Mouse (Mus musculus) liver, embryonic 13.5 days (tissue): ENCODE results near the gene Pkhd1. TPM values are rescaled to one million over a fixed set of nuclear protein-coding genes. Genes with fewer than 3 reads are reported as not detected.

Source experiments
- ATAC-seq: fragments of 200-750 bp; cut with Nextera tagmentation; 2 replicates; pipeline ENCODE4 v1.8.0; 2017; ENCODE audit warnings: low read depth, mild to moderate bottlenecking, moderate number of reproducible peaks, moderate library complexity
- DNase-seq: peaks from one replicate; pipeline ENCODE4 v3.0.0; 2022
- H3K27ac ChIP-seq: fragments of 300-500 bp; sonication (generic); 2 replicates; pipeline ENCODE4 v1.5.1; 2015; ENCODE audit warnings: moderate library complexity, mild to moderate bottlenecking, inconsistent platforms
- H3K27me3 ChIP-seq: fragments of 300-500 bp; sonication (generic); 2 replicates; pipeline ENCODE4 v1.6.1; 2015; ENCODE audit warnings: mild to moderate bottlenecking, inconsistent platforms
- H3K36me3 ChIP-seq: fragments of 300-500 bp; sonication (generic); 2 replicates; pipeline ENCODE4 v1.6.1; 2015; ENCODE audit warnings: mild to moderate bottlenecking, inconsistent platforms
- H3K4me1 ChIP-seq: fragments of 300-500 bp; sonication (generic); replicated peaks from 2 replicates; pipeline ENCODE4 v1.6.1; 2015; ENCODE audit warnings: inconsistent platforms
- H3K4me2 ChIP-seq: fragments of 300-500 bp; sonication (generic); 2 replicates; pipeline ENCODE4 v1.6.1; 2015; ENCODE audit warnings: inconsistent platforms, mild to moderate bottlenecking, moderate library complexity
- H3K4me3 ChIP-seq: fragments of 300-500 bp; sonication (generic); replicated peaks from 2 replicates; pipeline ENCODE4 v1.5.1; 2015; ENCODE audit warnings: mild to moderate bottlenecking, inconsistent platforms
- H3K9ac ChIP-seq: fragments of 300-500 bp; sonication (generic); 2 replicates; pipeline ENCODE4 v1.6.1; 2015; ENCODE audit warnings: mild to moderate bottlenecking, inconsistent platforms
- H3K9me3 ChIP-seq: fragments of 300-500 bp; sonication (generic); replicated peaks from 2 replicates; pipeline ENCODE4 v1.6.1; 2016; ENCODE audit warnings: inconsistent platforms
- WGBS: fragments of 180-500 bp; shearing (Covaris S2); methylation state at CpG from one replicate; pipeline ENCODE4 v1.1.7; 2015; ENCODE audit not compliant: insufficient replicate concordance; 5-methylcytosine and 5-hydroxymethylcytosine counted together
- polyA plus RNA-seq: library from polyadenylated mRNA; unstranded; fragments of >200 nt; fragmentation: Nextera tagmentation; extraction: Ambion mirVana; gene quantifications from 2 replicates; pipeline ENCODE4 v1.2.1, GENCODE M21; 2015

The Pkhd1 gene
- polyA plus RNA-seq, 1 experiment from 2014 or later = 0.10 TPM

GRCm38 (mm10) chr1:20612643-20613042 is 5.2 kb downstream of the Pkhd1 start:
- Histone ChIP-seq H3K27ac (no peak overlapping the region), H3K4me1 (no peaks in the 10 kb centered on the region), H3K9me3 (no peaks in the 10 kb centered on the region), H3K27me3 (no peaks in the 10 kb centered on the region), H3K4me2 (no peak overlapping the region), H3K36me3 (no peaks in the 10 kb centered on the region), H3K4me3 (no peak overlapping the region), H3K9ac (no peak overlapping the region)
- WGBS = 25% methylated on average over 7 of the region's 7 CpGs
- ATAC-seq (no peak), DNase-seq (no peak)

DNA sequence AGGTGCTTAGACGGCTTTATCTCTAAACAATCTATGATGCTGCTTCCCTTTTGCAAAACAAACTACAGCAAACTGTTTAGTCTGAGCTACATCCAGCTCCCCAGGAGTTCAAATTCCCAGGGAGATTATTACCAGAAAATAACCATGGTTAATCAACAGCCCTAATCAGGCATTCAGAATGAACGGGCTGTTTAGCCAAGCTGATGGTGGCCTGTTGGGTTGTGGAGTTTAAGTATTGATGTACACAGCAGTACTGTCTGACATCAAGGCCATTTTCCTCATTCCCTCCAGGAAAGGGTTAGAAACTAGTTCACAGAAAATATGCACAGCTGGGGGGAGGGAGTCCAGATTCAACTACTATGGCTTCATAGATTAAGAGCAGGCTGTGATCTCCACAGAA is 12.4 kb downstream of the Pkhd1 start:
- H3K27ac ChIP-seq = no peak overlapping the region
- H3K4me2 ChIP-seq = no peak overlapping the region
- DNase-seq (no peak), ATAC-seq (no peak)
- no peaks in the 10 kb centered on the region for H3K36me3 ChIP-seq
- no peaks in the 10 kb centered on the region for H3K27me3 ChIP-seq
- no peak overlapping the region for H3K9ac ChIP-seq
- H3K4me3 ChIP-seq = no peak overlapping the region
- no peaks in the 10 kb centered on the region for H3K9me3 ChIP-seq
- H3K4me1 ChIP-seq = no peaks in the 10 kb centered on the region
- WGBS = 66% methylated on average over 2 of the region's 2 CpGs

DNA sequence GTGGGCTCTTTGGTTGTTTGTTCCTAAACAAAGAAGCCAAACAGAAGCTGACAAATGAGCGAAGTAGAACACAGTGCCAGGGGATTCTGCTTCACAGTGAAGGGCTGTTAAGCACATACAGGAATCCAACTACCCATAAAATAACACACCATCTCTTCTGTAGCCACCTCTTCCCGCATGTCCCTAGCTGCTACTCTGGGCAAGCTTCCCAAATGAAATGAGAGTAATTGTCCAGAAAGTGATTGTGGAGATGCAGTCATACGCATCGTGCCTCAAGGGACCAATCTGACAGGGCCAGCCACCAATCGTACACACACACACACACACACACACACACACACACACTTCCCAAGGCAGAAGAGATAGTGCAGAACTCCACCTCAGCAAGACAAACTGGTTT is 27.4 kb downstream of the Pkhd1 start:
- Histone ChIP-seq H3K4me2 (no peak overlapping the region), H3K27me3 (no peaks in the 10 kb centered on the region), H3K4me3 (no peak overlapping the region), H3K4me1 (no peaks in the 10 kb centered on the region), H3K36me3 (no peaks in the 10 kb centered on the region), H3K9me3 (no peaks in the 10 kb centered on the region), H3K27ac (no peak overlapping the region), H3K9ac (no peak overlapping the region)
- 61% methylated on average over 5 of the region's 5 CpGs for WGBS
- ATAC-seq (no peak), DNase-seq (no peak)

DNA sequence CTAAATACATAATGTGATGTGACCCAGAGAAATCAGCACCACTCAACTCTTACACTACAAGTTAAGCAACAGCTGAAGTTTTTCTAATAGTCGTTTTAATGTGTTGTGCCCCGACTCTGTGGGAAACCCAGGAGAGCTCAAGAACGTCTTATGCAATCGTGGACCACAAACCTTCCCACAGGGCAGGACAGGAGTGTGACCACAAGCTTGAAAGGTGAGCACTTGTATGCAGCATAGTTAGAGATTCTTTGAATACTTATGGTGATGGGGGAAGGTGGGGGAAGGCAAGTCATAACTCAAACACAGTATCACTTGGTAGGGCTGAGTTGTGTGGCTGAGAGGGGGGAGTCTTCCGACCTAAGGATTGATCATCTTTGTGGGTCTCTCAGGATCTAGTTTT is 46.4 kb downstream of the Pkhd1 start:
- ATAC-seq (no peak), DNase-seq (no peak)
- Histone ChIP-seq H3K4me1 (no peaks in the 10 kb centered on the region), H3K27me3 (no peaks in the 10 kb centered on the region), H3K4me2 (no peak overlapping the region), H3K9me3 (no peaks in the 10 kb centered on the region), H3K4me3 (no peak overlapping the region), H3K27ac (no peak overlapping the region), H3K9ac (no peak overlapping the region), H3K36me3 (no peaks in the 10 kb centered on the region)
- 62% methylated on average over 5 of the region's 5 CpGs for WGBS

DNA sequence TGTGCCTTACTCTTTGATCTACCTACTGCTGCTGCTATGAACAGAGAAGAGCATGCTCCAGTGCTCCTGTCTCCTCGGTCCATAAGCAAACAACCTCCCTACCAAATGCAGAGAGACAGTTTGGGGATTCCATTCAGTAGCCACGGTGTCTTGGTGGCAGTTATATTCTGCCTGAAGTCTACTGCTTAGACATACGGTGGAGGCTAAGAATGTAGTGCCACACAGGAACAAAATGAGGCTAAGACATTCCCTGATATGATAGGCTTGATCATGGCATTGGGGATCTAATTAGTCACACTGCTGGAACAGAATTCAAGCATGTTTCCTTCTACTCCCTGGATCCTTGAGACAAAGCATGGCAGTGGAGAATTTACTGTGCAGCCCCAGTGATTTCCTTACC is 48.4 kb downstream of the Pkhd1 start:
- Histone ChIP-seq H3K9me3 (no peaks in the 10 kb centered on the region), H3K27me3 (no peaks in the 10 kb centered on the region), H3K4me3 (no peak overlapping the region), H3K9ac (no peak overlapping the region), H3K4me1 (no peaks in the 10 kb centered on the region), H3K4me2 (no peak overlapping the region), H3K27ac (no peak overlapping the region), H3K36me3 (no peaks in the 10 kb centered on the region)
- ATAC-seq (no peak), DNase-seq (no peak)
- WGBS = 43% methylated on average over 3 of the region's 3 CpGs

DNA sequence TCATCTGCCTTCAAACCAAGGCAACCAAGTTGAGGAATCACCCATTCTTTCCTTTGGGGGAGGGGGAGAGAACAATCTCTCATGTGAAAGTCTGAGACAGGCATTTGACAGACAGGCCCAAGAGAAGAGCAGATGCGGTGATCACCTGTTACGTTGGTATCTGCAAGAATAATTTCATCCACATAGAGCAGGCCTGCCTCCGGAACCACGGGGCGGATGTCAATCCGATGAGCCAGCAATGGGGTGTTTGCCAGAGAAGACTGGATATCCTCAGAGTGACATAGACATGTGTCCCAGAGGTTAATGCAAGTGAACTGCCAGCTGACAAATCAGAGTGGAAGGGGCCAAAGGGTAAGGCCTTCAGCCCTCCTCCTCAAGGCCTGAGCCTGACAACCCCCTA is 59.4 kb downstream of the Pkhd1 start:
- DNase-seq (no peak), ATAC-seq (no peak)
- no peaks in the 10 kb centered on the region for H3K9me3 ChIP-seq
- H3K4me2 ChIP-seq = no peak overlapping the region
- no peaks in the 10 kb centered on the region for H3K4me1 ChIP-seq
- no peak overlapping the region for H3K4me3 ChIP-seq
- no peaks in the 10 kb centered on the region for H3K36me3 ChIP-seq
- H3K9ac ChIP-seq = no peak overlapping the region
- H3K27ac ChIP-seq = no peak overlapping the region
- 70% methylated on average over 6 of the region's 6 CpGs for WGBS
- H3K27me3 ChIP-seq = no peaks in the 10 kb centered on the region

- no peak overlapping the region for H3K4me2 ChIP-seq
- H3K4me3 ChIP-seq = no peak overlapping the region
- no peak for ATAC-seq
- H3K9me3 ChIP-seq = no peaks in the 10 kb centered on the region
- no peaks in the 10 kb centered on the region for H3K36me3 ChIP-seq
- H3K9ac ChIP-seq = no peak overlapping the region
- H3K4me1 ChIP-seq = no peaks in the 10 kb centered on the region
- 21% methylated on average over 6 of the region's 6 CpGs for WGBS
- H3K27ac ChIP-seq = no peak overlapping the region
- no peak for DNase-seq
- no peaks in the 10 kb centered on the region for H3K27me3 ChIP-seq
Observed at GRCm38 (mm10) chr1:20554398-20554797, 63.5 kb downstream of the Pkhd1 start.

GRCm38 (mm10) chr1:20551334-20551733 is 66.5 kb downstream of the Pkhd1 start:
- Histone ChIP-seq H3K36me3 (no peaks in the 10 kb centered on the region), H3K9ac (no peak overlapping the region), H3K27me3 (no peaks in the 10 kb centered on the region), H3K4me1 (no peaks in the 10 kb centered on the region), H3K27ac (no peak overlapping the region), H3K4me2 (no peak overlapping the region), H3K4me3 (no peak overlapping the region), H3K9me3 (no peaks in the 10 kb centered on the region)
- DNase-seq = no peak
- no peak for ATAC-seq
- WGBS = 49% methylated on average over 4 of the region's 4 CpGs

GRCm38 (mm10) chr1:20544526-20544925 is 73.3 kb downstream of the Pkhd1 start:
- H3K9me3 ChIP-seq = no peaks in the 10 kb centered on the region
- H3K27me3 ChIP-seq = no peaks in the 10 kb centered on the region
- H3K36me3 ChIP-seq = no peaks in the 10 kb centered on the region
- H3K4me3 ChIP-seq = no peak overlapping the region
- no peak overlapping the region for H3K9ac ChIP-seq
- DNase-seq = no peak
- 47% methylated on average over 4 of the region's 4 CpGs for WGBS
- H3K4me2 ChIP-seq = no peak overlapping the region
- ATAC-seq = no peak
- H3K4me1 ChIP-seq = no peaks in the 10 kb centered on the region
- H3K27ac ChIP-seq = no peak overlapping the region

GRCm38 (mm10) chr1:20513364-20514084 is 104.3 kb downstream of the Pkhd1 start:
- Histone ChIP-seq H3K4me2 (no peak overlapping the region), H3K27me3 (no peaks in the 10 kb centered on the region), H3K9me3 (no peaks in the 10 kb centered on the region), H3K9ac (no peak overlapping the region), H3K4me3 (no peak overlapping the region), H3K27ac (no peak overlapping the region), H3K36me3 (no peaks in the 10 kb centered on the region), H3K4me1 (no peaks in the 10 kb centered on the region)
- no peak for DNase-seq
- WGBS = 60% methylated on average over 7 of the region's 7 CpGs
- ATAC-seq = no peak

- no peaks in the 10 kb centered on the region for H3K27me3 ChIP-seq
- no peak for ATAC-seq
- H3K4me3 ChIP-seq = no peak overlapping the region
- H3K9me3 ChIP-seq = 0 out of 2 replicates have a peak, but pooled peaks cover 6% of the 10 kb centered on the region
- no peaks in the 10 kb centered on the region for H3K4me1 ChIP-seq
- no peaks in the 10 kb centered on the region for H3K36me3 ChIP-seq
- no peak overlapping the region for H3K4me2 ChIP-seq
- no peak overlapping the region for H3K27ac ChIP-seq
- H3K9ac ChIP-seq = no peak overlapping the region
- no peak for DNase-seq
- 65% methylated on average over 1 of the region's 1 CpGs for WGBS
Observed at GRCm38 (mm10) chr1:20498965-20499364, 118.9 kb downstream of the Pkhd1 start.

DNA sequence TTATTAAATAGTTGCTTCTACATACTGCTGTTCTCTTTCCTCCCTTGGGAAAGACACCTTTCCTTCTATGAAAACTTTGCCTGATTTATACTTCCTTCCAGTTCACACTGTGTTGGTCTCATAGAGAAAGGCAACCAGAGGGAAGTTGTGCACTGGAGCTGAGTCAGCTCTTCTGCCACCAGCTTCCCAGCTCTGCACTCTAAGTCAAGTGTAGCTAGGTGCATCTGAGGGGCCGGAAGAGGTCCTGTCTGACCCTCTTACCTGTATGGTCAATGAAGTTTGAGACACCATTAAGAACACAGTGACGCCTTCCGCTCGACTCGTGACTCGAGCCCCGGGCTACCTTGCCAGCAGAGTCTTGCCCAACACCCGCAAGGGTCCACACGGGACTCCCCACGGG is 131.8 kb downstream of the Pkhd1 start:
- Histone ChIP-seq H3K4me1 (no peaks in the 10 kb centered on the region), H3K4me3 (no peak overlapping the region), H3K9ac (no peak overlapping the region), H3K9me3 (no peaks in the 10 kb centered on the region), H3K27me3 (no peaks in the 10 kb centered on the region), H3K36me3 (no peaks in the 10 kb centered on the region), H3K27ac (no peak overlapping the region), H3K4me2 (no peak overlapping the region)
- ATAC-seq = no peak
- no peak for DNase-seq
- WGBS = 84% methylated on average over 10 of the region's 10 CpGs
